Mouse (Mus musculus) G1E (cell line): ENCODE results near the gene St5. TPM values are rescaled to one million over a fixed set of nuclear protein-coding genes. Genes with fewer than 3 reads are reported as not detected.

Experiments used
- ATAC-seq: 2 replicates; pipeline ENCODE4 v1.8.0; 2016; ENCODE audit warnings: mild to moderate bottlenecking; ENCODE audit not compliant: insufficient number of reproducible peaks, poor library complexity, low FRiP score, severe bottlenecking; ENCODE audit errors: extremely low read depth
- DNase-seq: peaks from one replicate; pipeline ENCODE4 v3.0.0; 2012; ENCODE audit warnings: low spot score
- H3K27me3 ChIP-seq: 2 replicates; pipeline ENCODE4 v1.6.1; 2012; ENCODE audit warnings: mild to moderate bottlenecking, low read length, inconsistent platforms; ENCODE audit not compliant: insufficient read depth
- H3K36me3 ChIP-seq: replicated peaks from 2 replicates; pipeline ENCODE3; 2012; ENCODE audit warnings: mild to moderate bottlenecking, inconsistent platforms
- H3K4me1 ChIP-seq: 2 replicates; pipeline ENCODE4 v1.6.1; 2012; ENCODE audit warnings: low read depth, low read length, inconsistent platforms, mixed read lengths; ENCODE audit not compliant: insufficient read depth
- H3K4me3 ChIP-seq: 2 replicates; pipeline ENCODE4 v1.5.1; 2012; ENCODE audit warnings: low read depth, mild to moderate bottlenecking, inconsistent platforms, low read length, moderate library complexity, mixed read lengths
- H3K9me3 ChIP-seq: replicated peaks from 2 replicates; pipeline ENCODE4 v1.6.1; 2012; ENCODE audit warnings: inconsistent platforms
- CTCF ChIP-seq: IDR thresholded peaks from 2 replicates; pipeline ENCODE4 v1.5.1; 2012; ENCODE audit warnings: low read depth, low read length, inconsistent platforms, mixed read lengths
- GATA1 ChIP-seq: IDR thresholded peaks from 2 replicates; pipeline ENCODE4 v1.6.1; 2012; ENCODE audit warnings: borderline replicate concordance, low read length, inconsistent platforms, mixed read lengths
- GATA2 ChIP-seq: IDR thresholded peaks from 2 replicates; pipeline ENCODE4 v1.6.1; 2012; ENCODE audit warnings: low read depth, low read length, inconsistent platforms, borderline replicate concordance
- POLR2AphosphoS5 ChIP-seq: IDR thresholded peaks from 2 replicates; pipeline ENCODE4 v1.6.1; 2012; ENCODE audit warnings: low read depth, low read length, inconsistent platforms; ENCODE audit not compliant: insufficient replicate concordance
- TAL1 ChIP-seq: conservative IDR thresholded peaks from 2 replicates; pipeline ENCODE4 v1.6.1; 2012; ENCODE audit warnings: low read depth, low read length, inconsistent platforms, mixed read lengths
- polyA plus RNA-seq: library from polyadenylated mRNA; stranded (reverse); fragments of >175 nt; gene quantifications from 2 replicates; pipeline ENCODE4 v1.2.3, GENCODE M21; 2012
- total RNA-seq, 2 experiments: library from RNA; stranded (forward) in 1 of 2; stranded (reverse) in 1 of 2; fragments of 200-1000 nt in 1 of 2; fragments of >200 nt in 1 of 2; fragmentation: Nextera tagmentation in 1 of 2; gene quantifications; 2 replicates each; pipeline ENCODE4 v1.2.3; 2014 to 2017

St5 gene
- total and polyA plus RNA-seq, 3 experiments = 0.07 to 39.5 (median 0.49) TPM

- Histone ChIP-seq H3K9me3 (no peaks in the 10 kb centered on the region), H3K4me3 (no peak overlapping the region), H3K36me3 (no peaks in the 10 kb centered on the region), H3K27me3 (peaks cover 21% of the 10 kb centered on the region), H3K4me1 (no peaks in the 10 kb centered on the region)
- ATAC-seq (no peak), DNase-seq (no peak)
- no peak for TF ChIP-seq CTCF
- TF ChIP-seq TAL1 = no peak
- no peak for TF ChIP-seq GATA2
- TF ChIP-seq POLR2AphosphoS5 = no peak
These were observed 143.9 kb downstream of the St5 start for GRCm38 (mm10) chr7:109559536-109559935.

GRCm38 (mm10) chr7:109546726-109547125 lies 156.7 kb downstream of the St5 start:
- no peaks in the 10 kb centered on the region for H3K9me3 ChIP-seq
- DNase-seq (no peak), ATAC-seq (no peak)
- TF ChIP-seq TAL1 (no peak), GATA1 (no peak), CTCF (no peak), GATA2 (no peak), POLR2AphosphoS5 (no peak)
- H3K4me3 ChIP-seq = no peak overlapping the region
- no peaks in the 10 kb centered on the region for H3K4me1 ChIP-seq
- no peaks in the 10 kb centered on the region for H3K36me3 ChIP-seq
- peaks cover 39% of the 10 kb centered on the region for H3K27me3 ChIP-seq

GRCm38 (mm10) chr7:109546186-109546585 lies 157.2 kb downstream of the St5 start:
- H3K4me3 ChIP-seq = no peak overlapping the region
- DNase-seq (no peak), ATAC-seq (no peak)
- H3K27me3 ChIP-seq = peaks cover 35% of the 10 kb centered on the region
- no peaks in the 10 kb centered on the region for H3K4me1 ChIP-seq
- no peaks in the 10 kb centered on the region for H3K9me3 ChIP-seq
- TF ChIP-seq TAL1 (no peak), GATA2 (no peak), GATA1 (no peak), POLR2AphosphoS5 (no peak), CTCF (no peak)
- no peaks in the 10 kb centered on the region for H3K36me3 ChIP-seq

- Histone ChIP-seq H3K27me3 (peaks cover 29% of the 10 kb centered on the region), H3K36me3 (no peaks in the 10 kb centered on the region), H3K4me3 (no peak overlapping the region), H3K9me3 (no peaks in the 10 kb centered on the region), H3K4me1 (no peaks in the 10 kb centered on the region)
- no peak for TF ChIP-seq POLR2AphosphoS5
- TF ChIP-seq CTCF = no peak
- TF ChIP-seq GATA1 = no peak
- no peak for TF ChIP-seq GATA2
- no peak for TF ChIP-seq TAL1
- no peak for DNase-seq
- no peak for ATAC-seq
These were observed 158.0 kb downstream of the St5 start for GRCm38 (mm10) chr7:109545255-109545993.

GRCm38 (mm10) chr7:109544792-109545191 lies 158.6 kb downstream of the St5 start:
- TF ChIP-seq GATA1 (no peak), TAL1 (no peak), CTCF (no peak), GATA2 (no peak), POLR2AphosphoS5 (no peak)
- no peak for ATAC-seq
- Histone ChIP-seq H3K36me3 (no peaks in the 10 kb centered on the region), H3K4me3 (no peak overlapping the region), H3K4me1 (no peaks in the 10 kb centered on the region), H3K9me3 (no peaks in the 10 kb centered on the region), H3K27me3 (peaks cover 23% of the 10 kb centered on the region)
- DNase-seq = no peak

GRCm38 (mm10) chr7:109542364-109542628 lies 161.1 kb downstream of the St5 start:
- H3K36me3 ChIP-seq = no peaks in the 10 kb centered on the region

More at GRCm38 (mm10) chr7:109542364-109542628, 161.1 kb downstream of the St5 start:
- ATAC-seq (no peak), DNase-seq (no peak)
- Histone ChIP-seq H3K9me3 (no peaks in the 10 kb centered on the region), H3K4me1 (no peaks in the 10 kb centered on the region), H3K27me3 (peaks cover 30% of the 10 kb centered on the region), H3K4me3 (no peak overlapping the region; the same call in 1 of the 2 replicates)
- TF ChIP-seq POLR2AphosphoS5 (no peak), GATA1 (no peak), TAL1 (no peak), GATA2 (no peak), CTCF (no peak)
